ENCODE assay signal across 9 mouse cellular contexts in genomic region chr11:101841998-101842772, GRCm38 (mm10). TPM values are rescaled to one million over a fixed set of nuclear protein-coding genes. Genes with fewer than 3 reads are reported as not detected.
DNase-seq lines count a peak whose midpoint lies in the region; ATAC-seq and TF ChIP-seq lines count a peak whose summit lies in the region.
"Had no signal": no experiment of that assay in that cellular context is flagged by ENCODE, and none has a peak within 500 bp of the region (broad histone marks: within the 10 kb centered on the region; RNA-seq: fewer than 3 reads in every experiment).

No protein-coding gene starts in this region.

- 91% methylated on average over 15 of the region's 15 CpGs for WGBS in midbrain, embryonic 11.5 days
- 85% methylated on average over 15 of the region's 15 CpGs for WGBS in midbrain, embryonic 16.5 days
- WGBS in kidney, embryonic 15.5 days: 71% methylated on average over 15 of the region's 15 CpGs
- WGBS in small intestine, adult 2 months: 73% methylated on average over 15 of the region's 15 CpGs
- WGBS in midbrain, embryonic 15.5 days: 81% methylated on average over 15 of the region's 15 CpGs
- 84% methylated on average over 15 of the region's 15 CpGs for WGBS in hindbrain, embryonic 13.5 days

- DNase-seq in midbrain, embryonic 11.5 days (ENCODE audit: low spot score, missing footprints): peak; percentile 64
- DNase-seq in cerebellum, postnatal 36 days: peak; percentile 75 to 79
- DNase-seq in c-Kit-positive CD71-positive TER-119-positive erythroid progenitor cells, embryonic 14.5 days (ENCODE audit: low spot score): no peak

- no peaks in the 10 kb centered on the region for H3K4me1 ChIP-seq in midbrain, embryonic 11.5 days (ENCODE audit: control insufficient read depth, insufficient read depth, low read length)
- H3K4me1 ChIP-seq in midbrain, embryonic 16.5 days (ENCODE audit: control insufficient read depth, insufficient read depth, low read length): no peaks in the 10 kb centered on the region
- H3K4me1 ChIP-seq in kidney, embryonic 15.5 days: peaks cover 15% of the 10 kb centered on the region; the same call in 1 of the 2 replicates
- peaks cover 3% of the 10 kb centered on the region; the same call in 1 of the 2 replicates for H3K4me1 ChIP-seq in small intestine, adult 2 months (ENCODE audit: control insufficient read depth, insufficient read depth, insufficient read length, low read length)
- H3K4me1 ChIP-seq in midbrain, embryonic 15.5 days: no peaks in the 10 kb centered on the region
- H3K4me1 ChIP-seq in hindbrain, embryonic 13.5 days (replicated peaks): no peaks in the 10 kb centered on the region
- H3K4me1 ChIP-seq: liver, embryonic 15.5 days had no signal

- no peak overlapping the region for H3K27ac ChIP-seq in midbrain, embryonic 11.5 days (ENCODE audit: low read depth, low read length)
- no peak overlapping the region; the same call in 1 of the 2 replicates for H3K27ac ChIP-seq in midbrain, embryonic 16.5 days (ENCODE audit: low read length)
- H3K27ac ChIP-seq in kidney, embryonic 15.5 days: peak overlapping the region; percentile 80
- peak overlapping the region; percentile 45; the same call in 1 of the 2 replicates for H3K27ac ChIP-seq in small intestine, adult 2 months (ENCODE audit: insufficient read depth, low read depth, low read length)
- no peak overlapping the region for H3K27ac ChIP-seq in midbrain, embryonic 15.5 days
- no peak overlapping the region for H3K27ac ChIP-seq in hindbrain, embryonic 13.5 days
- H3K27ac ChIP-seq: liver, embryonic 15.5 days had no signal

- no peaks in the 10 kb centered on the region for H3K36me3 ChIP-seq in midbrain, embryonic 11.5 days (ENCODE audit: control insufficient read depth, insufficient read depth, low read length)
- no peaks in the 10 kb centered on the region for H3K36me3 ChIP-seq in midbrain, embryonic 16.5 days (ENCODE audit: control insufficient read depth, insufficient read depth, low read length)
- no peaks in the 10 kb centered on the region for H3K36me3 ChIP-seq in kidney, embryonic 15.5 days
- H3K36me3 ChIP-seq in small intestine, adult 2 months (ENCODE audit: control insufficient read depth, insufficient read depth, low read length): no peaks in the 10 kb centered on the region
- no peaks in the 10 kb centered on the region for H3K36me3 ChIP-seq in midbrain, embryonic 15.5 days (replicated peaks)
- no peaks in the 10 kb centered on the region for H3K36me3 ChIP-seq in hindbrain, embryonic 13.5 days
- H3K36me3 ChIP-seq: liver, embryonic 15.5 days had no signal

- H3K27me3 ChIP-seq in midbrain, embryonic 11.5 days (ENCODE audit: control insufficient read depth, insufficient read depth, low read length): no peaks in the 10 kb centered on the region
- no peaks in the 10 kb centered on the region for H3K27me3 ChIP-seq in midbrain, embryonic 16.5 days (ENCODE audit: control insufficient read depth, insufficient read depth, low read depth, low read length)
- no peaks in the 10 kb centered on the region for H3K27me3 ChIP-seq in kidney, embryonic 15.5 days
- H3K27me3 ChIP-seq in small intestine, adult 2 months (ENCODE audit: control insufficient read depth, insufficient read depth, low read length): no peaks in the 10 kb centered on the region
- H3K27me3 ChIP-seq in midbrain, embryonic 15.5 days (replicated peaks): no peaks in the 10 kb centered on the region
- H3K27me3 ChIP-seq in hindbrain, embryonic 13.5 days: no peaks in the 10 kb centered on the region

- no peak overlapping the region for H3K9ac ChIP-seq in midbrain, embryonic 11.5 days (ENCODE audit: low read length)
- no peak overlapping the region for H3K9ac ChIP-seq in midbrain, embryonic 16.5 days (ENCODE audit: low read depth, low read length)
- H3K9ac ChIP-seq in kidney, embryonic 15.5 days: no peak overlapping the region
- H3K9ac ChIP-seq in midbrain, embryonic 15.5 days: no peak overlapping the region
- H3K9ac ChIP-seq in hindbrain, embryonic 13.5 days: no peak overlapping the region
- H3K9ac ChIP-seq: liver, embryonic 15.5 days had no signal

- ATAC-seq in midbrain, embryonic 11.5 days (ENCODE audit: low FRiP score): no peak
- ATAC-seq in midbrain, embryonic 16.5 days: no peak
- ATAC-seq in kidney, embryonic 15.5 days (replicated peaks; ENCODE audit: low FRiP score): peak; percentile 85
- no peak for ATAC-seq in midbrain, embryonic 15.5 days (replicated peaks)
- no peak for ATAC-seq in hindbrain, embryonic 13.5 days (ENCODE audit: low FRiP score)

- H3K9me3 ChIP-seq in midbrain, embryonic 11.5 days (ENCODE audit: control insufficient read depth, low read length): no peaks in the 10 kb centered on the region; the same call in 1 of the 2 replicates
- no peaks in the 10 kb centered on the region for H3K9me3 ChIP-seq in midbrain, embryonic 16.5 days (replicated peaks; ENCODE audit: control insufficient read depth, low read length, poor library complexity, severe bottlenecking)
- peaks cover 3% of the 10 kb centered on the region; the same call in 1 of the 2 replicates for H3K9me3 ChIP-seq in kidney, embryonic 15.5 days (replicated peaks)
- no peaks in the 10 kb centered on the region for H3K9me3 ChIP-seq in midbrain, embryonic 15.5 days
- H3K9me3 ChIP-seq in hindbrain, embryonic 13.5 days: peaks cover 6% of the 10 kb centered on the region

- no peak for TF ChIP-seq CTCF in small intestine, adult 2 months (IDR thresholded peaks at IDR 0.05; ENCODE audit: extremely low read depth, insufficient read length, insufficient replicate concordance, low read depth, low read length)

- H3K4me2 ChIP-seq in midbrain, embryonic 11.5 days: no peak overlapping the region
- no peak overlapping the region for H3K4me2 ChIP-seq in midbrain, embryonic 16.5 days (ENCODE audit: low read length)
- no peak overlapping the region for H3K4me2 ChIP-seq in kidney, embryonic 15.5 days
- H3K4me2 ChIP-seq in midbrain, embryonic 15.5 days: no peak overlapping the region
- no peak overlapping the region for H3K4me2 ChIP-seq in hindbrain, embryonic 13.5 days
- H3K4me2 ChIP-seq: liver, embryonic 15.5 days had no signal

- TF ChIP-seq POLR2A in small intestine, adult 2 months (IDR thresholded peaks at IDR 0.05; ENCODE audit: low read depth, low read length): no peak

- H3K4me3 ChIP-seq in midbrain, embryonic 11.5 days (ENCODE audit: low read depth, low read length): no peak overlapping the region
- H3K4me3 ChIP-seq in midbrain, embryonic 16.5 days (ENCODE audit: low read depth, low read length): no peak overlapping the region
- no peak overlapping the region for H3K4me3 ChIP-seq in kidney, embryonic 15.5 days (replicated peaks)
- H3K4me3 ChIP-seq in small intestine, adult 2 months (ENCODE audit: low read depth, low read length): no peak overlapping the region
- H3K4me3 ChIP-seq in midbrain, embryonic 15.5 days: no peak overlapping the region
- no peak overlapping the region for H3K4me3 ChIP-seq in hindbrain, embryonic 13.5 days
- H3K4me3 ChIP-seq: liver, embryonic 15.5 days had no signal

RNA-seq across cellular contexts. Expression of gene Meox1, which starts 52.0 kb away (rescaled TPM):
- polyA plus RNA-seq in midbrain, embryonic 11.5 days (2014; fragmentation: Nextera tagmentation; extraction: Ambion mirVana): 0.29 TPM in 1 of 2 replicates, not detected in the other
- 0.80 and 0.89 TPM in 2 replicates for polyA plus RNA-seq in midbrain, embryonic 16.5 days (2015; fragmentation: Nextera tagmentation; extraction: Ambion mirVana)
- polyA plus RNA-seq in kidney, embryonic 15.5 days (2015; fragmentation: Nextera tagmentation; extraction: Ambion mirVana): 13.6 and 15.4 TPM in 2 replicates
- polyA plus RNA-seq in small intestine, adult 2 months (2012; rRNA removed): 0.42 and 0.65 TPM in 2 replicates
- polyA plus RNA-seq in midbrain, embryonic 15.5 days (2015; fragmentation: Nextera tagmentation; extraction: Ambion mirVana): 0.57 and 0.75 TPM in 2 replicates
- 0.43 and 0.56 TPM in 2 replicates for polyA plus RNA-seq in hindbrain, embryonic 13.5 days (2015; fragmentation: Nextera tagmentation; extraction: Ambion mirVana)

RNA-seq across cellular contexts. Expression of gene Etv4, which starts 57.0 kb away (rescaled TPM):
- polyA plus RNA-seq in midbrain, embryonic 11.5 days (2014; fragmentation: Nextera tagmentation; extraction: Ambion mirVana): 3.8 and 4.6 TPM in 2 replicates
- 7.5 and 9.8 TPM in 2 replicates for polyA plus RNA-seq in midbrain, embryonic 16.5 days (2015; fragmentation: Nextera tagmentation; extraction: Ambion mirVana)
- polyA plus RNA-seq in kidney, embryonic 15.5 days (2015; fragmentation: Nextera tagmentation; extraction: Ambion mirVana): 59.3 and 60.2 TPM in 2 replicates
- polyA plus RNA-seq in small intestine, adult 2 months (2012; rRNA removed): 0.95 and 2.3 TPM in 2 replicates
- polyA plus RNA-seq in midbrain, embryonic 15.5 days (2015; fragmentation: Nextera tagmentation; extraction: Ambion mirVana): 5.9 and 7.5 TPM in 2 replicates
- polyA plus RNA-seq in hindbrain, embryonic 13.5 days (2015; fragmentation: Nextera tagmentation; extraction: Ambion mirVana): 4.5 and 6.4 TPM in 2 replicates

Comparison
In these comparisons a context has a peak if more than half of its experiments do, and no peak if none do; other contexts are left out.
1. H3K27ac ChIP-seq: peak in kidney, embryonic 15.5 days (single experiment) and small intestine, adult 2 months (single experiment); none in midbrain, embryonic 11.5 days (single experiment), midbrain, embryonic 16.5 days (single experiment), midbrain, embryonic 15.5 days (single experiment) and hindbrain, embryonic 13.5 days (single experiment).